In the genomic region with DNA sequence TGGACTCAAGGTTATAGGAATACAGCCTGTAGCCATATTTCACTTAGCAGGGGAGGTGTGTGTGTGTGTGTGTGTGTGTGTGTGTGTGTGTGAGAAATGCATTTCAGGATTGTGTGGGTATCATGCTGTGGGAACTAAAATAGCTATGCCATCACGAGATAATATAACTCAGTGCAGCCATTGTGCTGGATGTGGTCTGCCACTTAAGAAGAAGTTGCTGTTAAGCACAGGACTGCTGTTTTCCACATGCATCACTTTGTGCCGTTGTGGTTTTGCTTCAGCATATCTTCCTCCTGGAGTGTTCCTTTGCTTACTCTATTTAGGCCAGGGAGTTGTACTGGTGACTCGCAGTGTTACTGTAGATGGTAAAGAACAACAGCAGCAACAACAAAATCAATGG, we compare ENCODE assay signal across 19 mouse cellular contexts. TPM values are rescaled to one million over a fixed set of nuclear protein-coding genes. Genes with fewer than 3 reads are reported as not detected.
"Had no signal": no experiment of that assay in that cellular context is flagged by ENCODE, and none has a peak within 500 bp of the region (broad histone marks: within the 10 kb centered on the region; RNA-seq: fewer than 3 reads in every experiment).

No protein-coding gene starts in this region.

- H3K4me3 ChIP-seq: left cerebral cortex, adult 2 months; limb, embryonic 10.5 days; liver, embryonic 15.5 days; midbrain, embryonic 15.5 days; neural tube, embryonic 12.5 days; stomach, embryonic 15.5 days had no signal

- H3K27me3 ChIP-seq: liver, embryonic 15.5 days; midbrain, embryonic 15.5 days; neural tube, embryonic 12.5 days; stomach, embryonic 15.5 days had no signal

- H3K9ac ChIP-seq: liver, embryonic 15.5 days; midbrain, embryonic 15.5 days; neural tube, embryonic 12.5 days; stomach, embryonic 15.5 days had no signal

- ATAC-seq: lung, postnatal 0 days; midbrain, embryonic 15.5 days had no signal

- H3K27ac ChIP-seq: left cerebral cortex, adult 2 months; limb, embryonic 10.5 days; liver, embryonic 15.5 days; midbrain, embryonic 15.5 days; neural tube, embryonic 12.5 days; stomach, embryonic 15.5 days had no signal

- H3K4me1 ChIP-seq: limb, embryonic 10.5 days; midbrain, embryonic 15.5 days; stomach, embryonic 15.5 days had no signal

- H3K9me3 ChIP-seq: limb, embryonic 10.5 days; liver, embryonic 15.5 days; midbrain, embryonic 15.5 days; neural tube, embryonic 12.5 days; stomach, embryonic 15.5 days had no signal

- DNase-seq: kidney, postnatal 14 days; lung, adult 2 months; lung, postnatal 36 days; right cerebral cortex, postnatal 4 days; spleen, adult 18-20 months; thymus, adult 2 months; thymus, postnatal 25 days had no signal

- H3K4me2 ChIP-seq: liver, embryonic 11.5 days; liver, embryonic 15.5 days; midbrain, embryonic 11.5 days; midbrain, embryonic 15.5 days; neural tube, embryonic 12.5 days; stomach, embryonic 15.5 days had no signal

RNA-seq across cellular contexts. Expression of a gene that starts 52.0 kb away (rescaled TPM):
- total RNA-seq: megakaryocyte progenitor cell, adult 5-6 weeks; monocyte, adult 5-6 weeks; neutrophil, adult 5-6 weeks had no signal
- polyA plus RNA-seq: midbrain, embryonic 11.5 days had no signal
